Comparison of ENCODE assay signal across 5 mouse cellular contexts in genomic region chr1:126877495-126877894, GRCm38 (mm10). TPM values are rescaled to one million over a fixed set of nuclear protein-coding genes. Genes with fewer than 3 reads are reported as not detected.
"Had no signal": no experiment of that assay in that cellular context is flagged by ENCODE, and none has a peak within 500 bp of the region (broad histone marks: within the 10 kb centered on the region; RNA-seq: fewer than 3 reads in every experiment).

No protein-coding gene starts in this region.

- H3K4me1 ChIP-seq: neural tube, embryonic 13.5 days; neural tube, embryonic 15.5 days; stomach, embryonic 15.5 days had no signal

- H3K27ac ChIP-seq: neural tube, embryonic 13.5 days; neural tube, embryonic 15.5 days; stomach, embryonic 15.5 days; stomach, postnatal 0 days had no signal

- H3K4me3 ChIP-seq: neural tube, embryonic 13.5 days; neural tube, embryonic 15.5 days; stomach, embryonic 15.5 days had no signal

- H3K9ac ChIP-seq: neural tube, embryonic 13.5 days; neural tube, embryonic 15.5 days; stomach, embryonic 15.5 days had no signal

- H3K36me3 ChIP-seq: neural tube, embryonic 13.5 days; neural tube, embryonic 15.5 days; stomach, embryonic 15.5 days had no signal

- H3K9me3 ChIP-seq: neural tube, embryonic 13.5 days; neural tube, embryonic 15.5 days; stomach, embryonic 15.5 days had no signal

- H3K4me2 ChIP-seq: neural tube, embryonic 13.5 days; neural tube, embryonic 15.5 days; stomach, embryonic 15.5 days had no signal

- H3K27me3 ChIP-seq: neural tube, embryonic 13.5 days; neural tube, embryonic 15.5 days; stomach, embryonic 15.5 days had no signal

RNA-seq across cellular contexts. Expression of gene Nckap5, which starts 46.9 kb away (rescaled TPM):
- total RNA-seq: neutrophil, adult 5-6 weeks had no signal
